Mouse (Mus musculus) adrenal gland, postnatal 10 days (tissue): ENCODE measurements at regions not wholly inside any gene's neighbourhood (a gene's known extent, or its start where the extent isn't known, plus 50 kb on each side); places are given as distances from the start of the nearest gene placed in this dataset.

ENCODE experiments used
- DNase-seq: peaks from one replicate; pipeline ENCODE4 v3.0.0; 2021; ENCODE audit warnings: mixed read lengths

- DNase-seq = no peak
Measured at GRCm38 (mm10) chr9:120628794-120629560, 57.7 kb downstream of the Rpl14 start.

DNA sequence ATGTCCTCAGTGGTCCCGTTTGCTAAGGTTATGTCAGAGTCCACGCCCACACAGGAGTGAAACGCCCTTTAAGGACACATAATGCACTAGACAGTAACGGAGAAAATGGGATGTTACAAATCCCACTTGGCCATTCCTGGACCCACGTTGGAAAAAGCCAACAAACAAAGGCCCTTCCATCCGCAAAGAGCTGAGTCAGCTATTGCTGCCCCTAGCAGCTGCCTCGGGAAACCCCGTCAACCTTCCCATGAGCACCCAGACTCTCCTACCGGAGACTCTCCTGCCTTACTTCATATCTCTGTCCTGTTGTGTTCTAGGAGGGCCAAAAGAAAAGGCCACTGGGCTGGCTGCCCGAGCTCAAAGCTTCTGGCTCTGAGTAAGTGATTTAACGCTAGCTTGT lies 58.4 kb downstream of the Rpl14 start:
- no peak for DNase-seq

GRCm38 (mm10) chr9:120632821-120633220 lies 61.6 kb downstream of the Rpl14 start:
- DNase-seq = no peak

DNA sequence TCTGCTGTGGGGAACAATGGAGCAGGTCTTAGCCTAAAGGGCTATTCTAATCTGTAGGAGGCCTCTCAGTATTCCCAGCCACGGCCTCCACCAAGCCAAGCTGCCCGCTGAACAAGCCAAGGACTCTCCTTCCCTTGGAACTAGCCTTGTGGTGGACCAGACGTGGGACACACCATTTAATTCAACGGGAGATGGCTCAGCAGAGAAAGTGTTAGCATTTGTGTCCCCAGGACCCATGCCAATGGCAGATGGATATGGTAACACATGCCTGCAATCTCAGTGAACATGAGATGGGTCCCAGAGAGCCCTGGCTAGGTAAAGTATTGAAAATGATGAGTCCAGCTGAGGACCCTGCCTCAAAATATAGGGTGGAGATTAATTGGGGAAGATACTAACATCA lies 71.4 kb downstream of the Rpl14 start:
- no peak for DNase-seq

DNA sequence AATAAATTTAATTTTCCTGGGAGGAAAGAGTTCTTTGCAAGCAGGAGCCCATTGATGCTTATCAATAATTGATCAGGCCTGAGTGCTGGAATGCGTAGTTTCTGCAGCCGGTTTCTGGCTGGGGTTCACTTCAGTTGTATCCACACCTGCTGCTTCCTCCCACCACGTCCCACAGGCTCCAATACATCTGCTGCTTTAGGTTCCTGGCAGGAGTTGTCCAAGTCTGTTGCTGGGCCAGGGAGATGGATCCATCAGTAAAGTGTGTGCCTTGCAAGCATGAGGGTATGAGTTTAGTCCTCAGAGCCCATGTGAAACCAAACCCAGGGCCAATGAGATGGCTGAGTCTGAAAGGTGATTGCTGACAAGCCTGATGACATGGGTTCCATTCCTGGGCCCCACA lies 72.1 kb downstream of the Rpl14 start:
- no peak for DNase-seq

- DNase-seq = no peak
Measured at GRCm38 (mm10) chr9:120645776-120646175, 74.5 kb downstream of the Rpl14 start.

DNA sequence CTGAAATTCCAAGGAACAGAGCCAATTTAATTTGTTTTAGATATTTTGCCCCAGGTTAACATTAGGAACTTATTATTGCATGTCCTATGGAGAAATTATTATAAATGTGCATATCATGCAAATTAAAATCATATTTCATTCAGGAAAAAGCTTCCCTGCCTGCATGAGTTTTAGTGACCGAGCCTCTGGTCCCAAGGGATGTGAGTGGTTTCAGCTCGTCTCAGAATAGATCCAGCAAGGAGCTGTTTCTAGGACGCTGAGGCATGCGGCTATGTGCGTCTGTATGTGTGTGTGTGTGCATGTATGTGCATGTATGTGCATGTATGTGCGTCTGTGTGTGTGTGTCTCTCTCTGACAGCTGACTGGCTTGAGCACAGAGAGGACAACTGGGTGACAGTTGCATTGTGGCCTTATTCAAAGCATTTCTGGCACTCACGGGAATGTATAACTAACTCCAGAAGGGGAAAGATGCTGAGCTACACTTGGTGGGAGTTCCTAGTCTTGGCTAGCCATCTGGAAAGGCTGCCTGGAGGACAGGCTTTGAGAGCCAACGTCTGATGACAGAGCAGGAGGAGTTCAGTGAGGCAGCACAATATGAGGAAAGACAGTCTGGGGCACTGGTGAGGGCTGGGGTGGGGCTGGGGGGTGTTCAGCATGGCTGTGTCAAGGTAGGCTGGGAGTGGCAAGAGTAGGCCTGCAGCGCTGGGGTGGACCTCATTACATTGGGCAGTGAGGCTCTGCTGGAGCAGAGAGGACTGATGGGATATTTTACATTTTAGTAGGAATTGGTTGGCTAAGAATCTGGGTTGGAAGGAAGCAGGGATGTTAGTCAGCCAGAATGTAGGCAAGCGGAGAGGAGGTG lies 75.8 kb downstream of the Rpl14 start:
- no peak for DNase-seq

- DNase-seq = no peak
Measured at GRCm38 (mm10) chr9:120647668-120647955, 76.4 kb downstream of the Rpl14 start.

GRCm38 (mm10) chr9:120652733-120653132 lies 81.5 kb downstream of the Rpl14 start:
- DNase-seq = no peak

DNA sequence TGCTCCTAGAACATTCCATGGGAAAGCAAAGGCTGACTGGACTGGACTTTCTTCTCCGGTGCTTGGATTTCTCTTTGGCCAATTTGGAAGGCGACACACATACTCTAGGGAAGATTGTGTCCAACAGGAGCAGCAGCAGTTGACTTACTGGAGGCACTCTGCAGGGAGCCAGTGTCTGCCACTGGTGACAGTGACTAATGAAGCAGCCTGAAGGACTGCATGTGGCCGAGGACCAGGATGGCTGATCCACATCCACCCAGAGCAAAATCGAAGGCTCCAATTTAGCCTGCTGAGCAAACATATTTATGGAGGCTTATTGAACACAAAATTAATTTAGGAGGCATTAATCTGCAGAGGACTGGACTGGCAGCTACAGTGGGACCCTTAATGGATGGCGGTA lies 81.9 kb downstream of the Rpl14 start:
- DNase-seq = no peak

DNA sequence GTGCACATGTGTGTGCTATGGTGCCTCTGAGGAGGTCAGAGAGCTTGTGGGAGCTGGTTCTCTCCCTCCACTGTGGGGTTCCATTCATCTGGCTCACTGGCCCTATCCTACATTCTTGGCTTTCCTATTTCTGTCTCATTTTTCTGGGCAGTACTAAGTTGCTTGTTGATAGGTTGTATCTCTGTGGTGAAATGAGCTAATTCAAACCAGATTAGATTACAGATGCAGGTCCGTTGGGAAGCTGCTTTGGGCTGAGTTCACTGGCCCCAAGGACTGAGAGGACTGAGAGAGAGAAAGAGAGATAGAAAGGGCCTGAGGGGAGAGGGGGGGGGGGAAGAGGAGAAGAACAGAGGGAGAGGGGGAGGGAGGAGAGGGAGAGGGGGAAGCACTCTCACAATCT lies 83.5 kb downstream of the Rpl14 start:
- DNase-seq = no peak

DNA sequence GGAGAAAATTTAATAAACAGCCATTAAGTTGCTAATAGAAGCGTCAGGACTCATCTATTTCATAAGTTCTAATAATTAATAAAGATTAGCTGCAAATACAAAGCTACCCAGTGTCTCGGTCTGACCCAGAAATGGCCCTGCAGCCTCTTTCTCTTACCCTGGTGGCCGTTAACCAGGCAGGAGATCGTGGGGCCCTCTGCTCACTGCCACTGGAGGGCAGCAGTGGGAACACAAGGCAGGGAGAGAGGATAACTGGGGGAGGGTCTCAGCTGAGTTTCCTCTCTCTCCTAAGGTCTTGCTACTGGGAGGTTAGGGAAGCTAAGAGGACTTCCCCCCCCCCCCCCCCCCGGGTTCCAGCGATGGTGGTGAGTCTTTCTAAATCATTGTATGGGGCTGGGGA lies 85.7 kb downstream of the Rpl14 start:
- DNase-seq = peak; percentile 51

- no peak for DNase-seq
Measured at GRCm38 (mm10) chr9:120657786-120658185, 86.5 kb downstream of the Rpl14 start.

DNA sequence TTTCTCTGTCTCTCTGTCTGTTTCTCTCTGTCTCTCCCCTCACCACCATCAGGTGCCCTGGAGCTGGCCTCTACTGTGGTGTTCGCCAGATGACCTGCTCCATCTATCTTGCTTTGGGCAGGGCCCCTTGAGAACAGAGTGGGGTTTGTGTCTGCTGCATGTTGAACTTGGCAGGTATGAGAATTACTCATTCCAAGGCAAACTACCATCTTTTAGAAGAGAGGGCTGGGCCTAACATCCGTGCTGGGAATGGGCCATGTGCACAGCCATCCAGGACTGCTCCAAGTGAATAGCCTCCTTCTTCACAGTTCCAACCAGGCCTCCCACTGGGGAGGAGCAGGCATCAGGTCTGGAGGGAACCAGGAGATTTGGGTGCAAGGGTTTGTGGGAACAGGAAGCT lies 87.3 kb downstream of the Rpl14 start:
- DNase-seq = no peak

DNA sequence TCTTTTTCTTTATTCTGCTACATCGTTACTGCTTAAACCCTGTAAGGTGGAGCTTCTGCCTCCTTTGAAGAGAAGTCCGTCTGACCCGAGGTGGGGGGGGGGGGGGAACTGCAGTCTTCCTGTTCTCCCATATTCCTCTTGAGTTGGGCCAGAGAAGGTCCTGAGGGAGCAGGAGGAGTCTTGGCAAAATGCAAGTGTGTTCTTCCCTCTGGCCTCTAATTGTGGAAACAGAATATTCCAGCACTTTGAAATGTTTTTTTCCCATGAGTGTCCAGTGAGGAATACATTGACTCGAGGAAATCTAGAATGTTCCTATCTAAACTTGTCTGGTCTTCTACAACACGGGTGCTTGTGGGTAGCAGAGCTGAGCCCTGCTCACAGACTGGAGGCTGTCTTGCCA lies 90.0 kb downstream of the Rpl14 start:
- no peak for DNase-seq

GRCm38 (mm10) chr9:120661641-120662227 lies 90.5 kb downstream of the Rpl14 start:
- DNase-seq = no peak

GRCm38 (mm10) chr9:120663181-120663580 lies 91.9 kb downstream of the Rpl14 start:
- no peak for DNase-seq

- no peak for DNase-seq
Measured at GRCm38 (mm10) chr9:120664086-120664485, 92.8 kb downstream of the Rpl14 start.

- DNase-seq = no peak
Measured at GRCm38 (mm10) chr9:120672452-120672851, 101.2 kb downstream of the Rpl14 start.

DNA sequence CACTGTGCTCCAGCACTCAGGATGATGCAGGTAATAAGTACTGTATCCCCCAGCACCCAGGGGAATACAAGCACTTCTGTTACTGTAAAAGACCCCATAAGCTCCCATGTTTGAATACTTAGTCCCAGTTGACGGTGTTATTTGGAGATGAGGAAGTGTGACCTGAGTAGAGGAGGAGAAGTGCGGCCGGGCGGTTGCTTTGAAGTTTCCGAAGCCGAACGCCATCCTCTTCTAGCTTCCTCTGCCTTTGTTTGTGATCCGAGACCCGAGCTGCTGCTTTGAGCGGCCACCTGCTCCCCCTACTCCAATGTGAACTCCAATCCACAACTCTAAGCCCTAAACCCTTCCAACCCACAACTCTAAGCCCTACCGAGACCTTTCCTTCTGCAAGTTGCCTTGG lies 103.6 kb downstream of the Rpl14 start:
- DNase-seq = no peak

DNA sequence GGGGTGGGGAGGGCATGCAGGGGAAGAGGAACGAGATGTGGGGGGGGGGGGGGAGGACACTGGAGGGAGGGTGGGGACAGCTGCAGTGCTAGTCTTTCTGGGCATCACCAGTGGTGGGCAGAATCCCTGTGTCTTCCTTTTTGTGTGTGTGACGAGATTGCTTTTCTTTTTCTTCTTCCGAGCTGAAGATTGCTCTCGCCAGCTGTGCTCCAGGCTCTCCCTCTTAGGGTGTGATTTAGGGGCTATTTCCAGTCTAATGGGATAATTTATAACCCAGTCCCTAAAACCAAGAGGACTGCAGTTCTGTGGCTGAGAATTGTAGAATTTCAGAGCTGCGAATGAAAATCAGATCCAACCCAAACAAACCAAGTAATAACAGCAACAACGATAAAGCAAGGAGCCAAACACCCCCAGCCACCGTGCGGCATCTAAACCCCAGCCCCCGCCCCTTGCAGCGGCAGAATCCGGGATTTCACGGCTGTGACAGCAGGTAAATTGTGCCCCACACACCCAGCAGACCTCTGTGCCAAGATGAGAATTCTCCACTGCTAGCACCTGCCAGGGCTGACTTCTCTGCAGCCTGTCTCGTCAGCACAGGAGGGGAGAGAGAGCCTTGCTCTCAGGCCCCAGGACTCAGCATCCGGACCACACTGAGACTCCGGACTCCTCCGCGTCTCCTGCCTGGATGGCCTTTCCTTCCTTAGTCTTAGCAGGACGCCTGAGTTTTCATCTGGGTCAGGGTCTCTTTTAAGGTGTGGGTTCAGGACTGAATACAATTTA lies 104.3 kb downstream of the Rpl14 start:
- DNase-seq = no peak

DNA sequence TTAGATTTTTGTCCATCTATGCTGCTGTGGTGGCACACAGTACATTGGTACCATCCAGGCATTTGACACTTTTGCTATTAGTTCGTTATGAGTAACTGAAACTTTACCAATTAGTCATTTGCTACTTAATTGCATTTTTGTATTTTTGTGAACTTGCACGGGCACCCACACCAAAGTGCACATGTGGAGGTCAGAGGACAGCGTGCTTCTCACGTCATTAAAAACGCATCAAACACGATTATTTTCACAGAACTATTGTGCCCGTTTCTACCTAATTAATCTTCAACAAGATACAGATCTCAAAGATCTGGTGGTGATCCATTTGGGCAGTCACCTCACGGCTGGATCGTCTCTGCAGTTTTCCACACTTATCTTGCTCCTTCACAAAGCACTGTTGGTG lies 105.1 kb downstream of the Rpl14 start:
- DNase-seq = no peak

GRCm38 (mm10) chr9:120676771-120677170 lies 105.5 kb downstream of the Rpl14 start:
- DNase-seq = no peak
